Mouse (Mus musculus) thymus, adult 2 months (tissue): ENCODE measurements around the gene Ap5z1. TPM values are rescaled to one million over a fixed set of nuclear protein-coding genes. Genes with fewer than 3 reads are reported as not detected.

Source experiments
- DNase-seq: peaks from one replicate; pipeline ENCODE4 v3.0.0; 2021
- H3K27ac ChIP-seq: fragments of 200-500 bp; 2 replicates; pipeline ENCODE4 v1.5.1; 2012; ENCODE audit warnings: low read length, control low read depth; ENCODE audit not compliant: control insufficient read depth, insufficient read depth
- H3K27me3 ChIP-seq: fragments of 200-500 bp; 2 replicates; pipeline ENCODE4 v1.6.1; 2012; ENCODE audit warnings: mild to moderate bottlenecking, low read length, moderate library complexity, mixed read lengths; ENCODE audit not compliant: control insufficient read depth, insufficient read depth
- H3K36me3 ChIP-seq: fragments of 200-500 bp; 2 replicates; pipeline ENCODE4 v1.6.1; 2012; ENCODE audit warnings: mild to moderate bottlenecking, low read length, moderate library complexity; ENCODE audit not compliant: control insufficient read depth, insufficient read depth
- H3K4me1 ChIP-seq: fragments of 200-500 bp; replicated peaks from 2 replicates; pipeline ENCODE4 v1.6.1; 2012; ENCODE audit warnings: low read length; ENCODE audit not compliant: control insufficient read depth, insufficient read depth
- H3K4me3 ChIP-seq: fragments of 200-500 bp; 2 replicates; pipeline ENCODE4 v1.5.1; 2012; ENCODE audit warnings: mild to moderate bottlenecking, low read length, control low read depth, moderate library complexity; ENCODE audit not compliant: control insufficient read depth, insufficient read depth
- CTCF ChIP-seq: fragments of 200-500 bp; IDR thresholded peaks from 2 replicates; pipeline ENCODE4 v1.5.1; 2012; ENCODE audit warnings: mild to moderate bottlenecking, control low read depth, low read length, moderate library complexity, borderline replicate concordance; ENCODE audit not compliant: control insufficient read depth, poor library complexity, insufficient read depth; ENCODE audit errors: extremely low read depth
- POLR2A ChIP-seq: fragments of 200-500 bp; IDR thresholded peaks from 2 replicates; pipeline ENCODE4 v1.6.1; 2012; ENCODE audit warnings: mild to moderate bottlenecking, low read length, control low read depth, moderate library complexity; ENCODE audit not compliant: control insufficient read depth, poor library complexity, insufficient read depth; ENCODE audit errors: extremely low read depth
- WGBS: fragments of 180-500 bp; shearing (Covaris S2); methylation state at CpG from one replicate; pipeline ENCODE4 v1.1.7; 2018; 5-methylcytosine and 5-hydroxymethylcytosine counted together
- polyA plus RNA-seq: library from polyadenylated mRNA; depleted of rRNA; stranded (reverse); fragments of >200 nt; gene quantifications from 2 replicates; pipeline ENCODE4 v1.2.3, GENCODE M21; 2012; rRNA removed

Ap5z1 gene
- polyA plus RNA-seq = 75.2 and 87.1 TPM in 2 replicates

DNA sequence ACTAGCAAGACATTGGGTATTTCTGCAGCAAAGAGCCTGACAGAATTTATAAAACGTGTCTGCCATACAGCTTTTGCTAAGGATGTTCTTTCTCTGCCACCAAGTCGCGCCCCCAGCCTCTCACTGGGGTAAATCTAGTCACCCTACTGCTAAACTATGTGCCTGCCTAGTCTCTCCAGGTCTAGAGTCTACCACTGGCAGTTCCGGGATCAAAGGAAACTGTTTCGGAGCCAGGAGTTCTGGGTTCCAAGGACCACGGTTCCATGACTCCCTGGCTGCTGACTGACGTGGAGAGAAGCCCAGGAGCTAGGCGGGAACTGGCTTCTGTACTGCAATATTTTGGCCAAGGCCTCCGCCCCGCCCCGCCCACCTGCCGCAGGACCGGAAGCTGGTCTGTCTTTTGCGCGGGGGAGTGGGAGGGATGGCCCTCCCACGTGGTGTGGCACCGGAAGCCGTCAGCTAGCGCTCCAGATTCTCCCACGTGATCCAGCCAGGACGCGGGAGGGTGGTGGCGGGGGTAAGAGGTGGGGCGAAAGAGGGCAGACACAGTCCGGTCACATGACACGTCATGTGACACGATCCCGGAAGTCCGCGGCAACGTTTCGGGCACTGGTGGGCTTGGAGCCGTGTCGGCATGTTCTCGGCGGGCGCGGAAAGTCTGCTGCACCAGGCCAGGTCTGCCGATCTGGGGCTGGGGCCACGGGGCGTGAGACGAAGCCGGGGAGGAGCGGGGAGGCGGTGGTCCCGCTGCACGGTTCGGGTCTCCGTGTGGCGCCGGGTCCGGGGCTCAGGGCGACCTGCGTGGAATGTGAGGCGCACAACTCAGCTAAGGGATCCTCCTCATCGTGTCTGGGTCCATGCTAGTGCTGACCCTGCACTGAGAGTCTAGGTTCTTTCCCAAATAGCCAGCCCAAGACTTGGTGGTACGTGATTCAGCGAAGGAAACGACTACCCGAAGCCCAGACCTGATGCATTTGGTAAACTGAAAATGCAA lies at the start of gene Ap5z1:
Gene Ap5z1 (plus strand): TSS at position 484 of the 994 bp plus-strand sequence.
- no peaks in the 10 kb centered on the region for H3K36me3 ChIP-seq
- peaks cover 12% of the 10 kb centered on the region for H3K4me1 ChIP-seq
- TF ChIP-seq CTCF = no peak
- TF ChIP-seq POLR2A = peak; percentile 66; the same call in 1 of the 2 replicates
- peak within 1 kb of the TSS; percentile 80 for H3K4me3 ChIP-seq
- no peaks in the 10 kb centered on the region for H3K27me3 ChIP-seq
- DNase-seq = peak; percentile 92
- H3K27ac ChIP-seq = peak within 1 kb of the TSS; percentile 82
- WGBS = 3% methylated on average over 60 of the region's 60 CpGs

GRCm38 (mm10) chr5:142415401-142415800 lies 48.3 kb upstream of the Ap5z1 start:
- Histone ChIP-seq H3K4me1 (peaks cover 10% of the 10 kb centered on the region), H3K36me3 (0 out of 2 replicates have a peak, but pooled peaks cover 3% of the 10 kb centered on the region), H3K27me3 (no peaks in the 10 kb centered on the region), H3K4me3 (no peak overlapping the region), H3K27ac (no peak overlapping the region)
- 91% methylated on average over 6 of the region's 6 CpGs for WGBS
- no peak for DNase-seq
- TF ChIP-seq CTCF (no peak), POLR2A (no peak)

GRCm38 (mm10) chr5:142416070-142416775 lies 47.5 kb upstream of the Ap5z1 start:
- Histone ChIP-seq H3K36me3 (0 out of 2 replicates have a peak, but pooled peaks cover 3% of the 10 kb centered on the region), H3K4me1 (peaks cover 10% of the 10 kb centered on the region), H3K27ac (peak overlapping the region; percentile 75), H3K4me3 (no peak overlapping the region), H3K27me3 (no peaks in the 10 kb centered on the region)
- DNase-seq = peak; percentile 68
- WGBS = 19% methylated on average over 14 of the region's 14 CpGs
- TF ChIP-seq POLR2A (no peak), CTCF (no peak)

DNA sequence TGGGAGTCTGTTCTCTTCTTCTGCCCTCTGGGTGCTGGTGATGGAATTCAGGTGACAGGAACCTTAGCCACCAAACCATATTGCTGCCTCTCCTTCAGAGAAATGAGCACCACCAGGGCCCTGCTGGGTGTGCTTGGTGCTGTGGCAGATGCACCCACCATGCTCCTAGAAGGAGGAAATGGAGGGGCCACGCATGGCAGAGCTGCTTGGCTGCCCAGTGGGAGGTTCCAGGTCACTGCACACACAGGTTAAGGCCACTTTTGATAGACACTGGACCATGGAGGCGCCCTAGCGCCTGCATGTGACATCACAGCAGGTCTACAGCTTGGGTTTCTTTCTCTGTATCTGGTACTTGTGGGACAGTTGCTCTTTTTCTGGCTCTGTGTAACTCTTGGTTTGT lies 46.6 kb upstream of the Ap5z1 start:
- 80% methylated on average over 3 of the region's 3 CpGs for WGBS
- no peak for TF ChIP-seq POLR2A
- TF ChIP-seq CTCF = no peak
- Histone ChIP-seq H3K36me3 (0 out of 2 replicates have a peak, but pooled peaks cover 3% of the 10 kb centered on the region), H3K27me3 (no peaks in the 10 kb centered on the region), H3K27ac (no peak overlapping the region), H3K4me1 (peaks cover 10% of the 10 kb centered on the region), H3K4me3 (no peak overlapping the region)
- DNase-seq = no peak

- Histone ChIP-seq H3K4me1 (peaks cover 10% of the 10 kb centered on the region), H3K4me3 (no peak overlapping the region), H3K36me3 (0 out of 2 replicates have a peak, but pooled peaks cover 3% of the 10 kb centered on the region), H3K27ac (no peak overlapping the region), H3K27me3 (no peaks in the 10 kb centered on the region)
- no peak for DNase-seq
- TF ChIP-seq CTCF (no peak), POLR2A (no peak)
- WGBS = 96% methylated on average over 9 of the region's 9 CpGs
Measured at GRCm38 (mm10) chr5:142417876-142418275, 45.9 kb upstream of the Ap5z1 start.

DNA sequence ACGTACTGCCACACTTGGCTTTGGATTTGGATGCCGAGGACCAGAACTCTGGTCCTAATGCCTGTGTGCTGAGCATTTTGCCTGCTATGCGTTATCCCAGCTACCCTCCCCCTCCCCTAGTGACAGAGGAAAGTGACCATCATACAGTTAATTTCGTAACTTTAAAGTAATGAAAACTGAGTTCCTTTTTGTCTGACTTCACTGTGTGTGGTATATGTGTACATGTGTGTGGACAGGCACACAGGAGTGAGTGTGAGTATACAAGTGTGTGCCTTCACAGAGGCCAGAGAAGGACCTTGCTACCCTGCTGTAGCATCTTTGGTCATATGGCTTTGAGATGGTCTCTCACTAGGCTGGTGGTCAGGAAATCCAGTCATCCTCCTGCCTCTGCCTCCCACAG lies 45.3 kb upstream of the Ap5z1 start:
- no peak for DNase-seq
- WGBS = over 99% methylated on average over 4 of the region's 4 CpGs
- Histone ChIP-seq H3K27me3 (no peaks in the 10 kb centered on the region), H3K4me3 (no peak overlapping the region), H3K27ac (no peak overlapping the region), H3K36me3 (0 out of 2 replicates have a peak, but pooled peaks cover 3% of the 10 kb centered on the region), H3K4me1 (peaks cover 10% of the 10 kb centered on the region)
- TF ChIP-seq POLR2A (no peak), CTCF (no peak)

GRCm38 (mm10) chr5:142420317-142420716 lies 43.4 kb upstream of the Ap5z1 start:
- WGBS = 91% methylated on average over 4 of the region's 4 CpGs

More at GRCm38 (mm10) chr5:142420317-142420716, 43.4 kb upstream of the Ap5z1 start:
- no peak overlapping the region for H3K4me3 ChIP-seq
- peaks cover 17% of the 10 kb centered on the region for H3K4me1 ChIP-seq
- no peak for TF ChIP-seq CTCF
- TF ChIP-seq POLR2A = no peak
- no peaks in the 10 kb centered on the region for H3K27me3 ChIP-seq
- DNase-seq = no peak
- no peak overlapping the region for H3K27ac ChIP-seq
- 0 out of 2 replicates have a peak, but pooled peaks cover 3% of the 10 kb centered on the region for H3K36me3 ChIP-seq
